Mouse (Mus musculus): ENCODE measurements around the gene D630023F18Rik. TPM values are rescaled to one million over a fixed set of nuclear protein-coding genes. Genes with fewer than 3 reads are reported as not detected.

D630023F18Rik gene
- polyA plus RNA-seq, 1 experiment, result not detected

DNA sequence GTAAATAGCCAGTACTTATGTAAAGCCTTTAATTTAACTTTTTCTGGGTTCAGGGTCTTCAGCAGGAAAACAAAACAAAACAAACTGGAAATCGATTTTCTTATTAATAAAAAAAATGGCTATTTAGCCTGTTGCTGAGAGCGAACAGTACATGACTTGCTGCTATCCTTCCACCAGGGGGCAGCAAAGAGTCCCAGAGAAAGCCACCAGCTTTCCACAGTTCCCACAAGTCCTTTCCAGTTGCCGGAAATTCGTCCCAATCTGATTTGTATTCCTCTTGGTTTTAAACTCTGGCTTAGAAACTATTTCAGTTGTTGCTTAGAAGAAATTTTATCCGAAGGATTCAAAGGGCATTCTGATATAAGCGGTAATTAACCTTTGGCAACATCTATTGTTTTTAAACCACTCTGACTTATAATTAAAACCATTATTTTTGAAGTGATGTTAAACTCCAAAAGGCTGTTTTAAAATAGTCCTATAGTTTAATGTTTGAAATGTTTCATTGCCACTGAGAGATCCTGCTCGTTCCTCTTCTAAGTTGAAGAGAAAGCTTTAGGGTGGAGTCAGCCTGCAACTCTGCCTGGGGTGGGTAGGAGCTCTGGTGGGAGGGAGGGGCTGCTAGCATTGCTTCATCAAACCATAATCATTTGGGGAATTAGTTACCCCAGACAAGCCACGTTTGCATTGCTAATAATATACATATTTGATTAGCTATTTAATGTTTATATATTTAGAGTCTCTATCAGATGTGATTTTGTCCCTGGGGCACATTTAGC is 10.8 kb downstream of the D630023F18Rik start:
- peaks cover 3% of the 10 kb centered on the region; the same call in 1 of the 2 replicates for H3K4me1 ChIP-seq (ENCODE audit: control insufficient read depth, insufficient read depth, low read length)
- no peak for TF ChIP-seq POLR2A (IDR thresholded peaks at IDR 0.05; ENCODE audit: control insufficient read depth, low read depth, low read length)
- TF ChIP-seq CTCF (IDR thresholded peaks at IDR 0.05; ENCODE audit: control insufficient read depth, insufficient read depth, insufficient replicate concordance, low read depth, low read length), result peak; percentile 75
- H3K4me3 ChIP-seq (ENCODE audit: control insufficient read depth, low read depth, low read length), result no peak overlapping the region; the same call in 1 of the 2 replicates
- no peaks in the 10 kb centered on the region for H3K27me3 ChIP-seq (ENCODE audit: control insufficient read depth, insufficient read depth, low read length)
- peak overlapping the region; percentile 36; the same call in 1 of the 2 replicates for H3K27ac ChIP-seq (ENCODE audit: control insufficient read depth, insufficient read depth, low read depth, low read length)
- H3K36me3 ChIP-seq (ENCODE audit: control insufficient read depth, insufficient read depth, low read length), result no peaks in the 10 kb centered on the region

DNA sequence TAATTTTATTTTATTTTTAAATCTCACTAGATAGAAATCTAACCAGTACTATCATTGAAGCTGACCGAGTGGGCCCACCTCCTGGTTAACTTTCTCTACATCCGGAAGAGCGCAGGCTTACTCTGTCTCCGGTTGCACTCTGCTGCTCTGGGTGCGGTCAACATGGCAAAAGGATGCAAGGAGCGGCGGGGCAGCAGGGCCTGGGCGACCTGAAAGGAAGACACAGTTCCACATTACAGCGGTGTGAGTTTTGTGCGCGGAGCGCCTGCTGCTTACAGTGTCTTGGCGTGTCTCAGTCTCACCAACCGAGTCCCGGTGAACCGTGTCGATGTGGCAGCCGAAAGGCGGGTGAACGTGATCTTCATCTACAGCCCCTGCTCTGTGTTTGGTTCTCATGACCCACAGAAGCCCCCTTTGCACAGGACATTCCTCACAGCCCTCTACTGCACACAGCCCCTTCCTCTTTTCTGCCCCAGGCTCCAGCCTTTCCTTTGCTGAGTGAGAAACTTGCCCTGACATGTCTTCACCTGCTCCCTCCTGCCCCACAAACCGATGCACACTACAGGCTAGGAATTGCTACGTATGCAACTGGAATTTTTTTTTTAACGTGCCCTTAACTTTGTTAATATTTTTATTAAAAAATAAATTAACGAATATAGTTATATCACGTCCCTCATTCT is 13.1 kb downstream of the D630023F18Rik start:
- Histone ChIP-seq H3K27me3 (ENCODE audit: control insufficient read depth, insufficient read depth, low read length) (no peaks in the 10 kb centered on the region), H3K27ac (ENCODE audit: control insufficient read depth, insufficient read depth, low read depth, low read length) (no peak overlapping the region), H3K4me1 (ENCODE audit: control insufficient read depth, insufficient read depth, low read length) (peaks cover 3% of the 10 kb centered on the region; the same call in 1 of the 2 replicates)

GRCm38 (mm10) chr1:65109196-65109595 is 13.8 kb downstream of the D630023F18Rik start:
- peaks cover 5% of the 10 kb centered on the region; the same call in 1 of the 2 replicates for H3K4me1 ChIP-seq (ENCODE audit: control insufficient read depth, insufficient read depth, low read length)
- no peak overlapping the region for H3K4me3 ChIP-seq (ENCODE audit: control insufficient read depth, low read depth, low read length)
- TF ChIP-seq POLR2A (IDR thresholded peaks at IDR 0.05; ENCODE audit: control insufficient read depth, low read depth, low read length), result no peak
- TF ChIP-seq CTCF (IDR thresholded peaks at IDR 0.05; ENCODE audit: control insufficient read depth, insufficient read depth, insufficient replicate concordance, low read depth, low read length), result no peak
- H3K27ac ChIP-seq (ENCODE audit: control insufficient read depth, insufficient read depth, low read depth, low read length), result no peak overlapping the region
- H3K27me3 ChIP-seq (ENCODE audit: control insufficient read depth, insufficient read depth, low read length), result no peaks in the 10 kb centered on the region
- H3K36me3 ChIP-seq (ENCODE audit: control insufficient read depth, insufficient read depth, low read length), result no peaks in the 10 kb centered on the region

More for the DNA sequence above, 13.1 kb downstream of the D630023F18Rik start:
- H3K36me3 ChIP-seq (ENCODE audit: control insufficient read depth, insufficient read depth, low read length), result no peaks in the 10 kb centered on the region
- H3K4me3 ChIP-seq (ENCODE audit: control insufficient read depth, low read depth, low read length), result peak overlapping the region; percentile 3; the same call in 1 of the 2 replicates
- TF ChIP-seq POLR2A (IDR thresholded peaks at IDR 0.05; ENCODE audit: control insufficient read depth, low read depth, low read length) (no peak), CTCF (IDR thresholded peaks at IDR 0.05; ENCODE audit: control insufficient read depth, insufficient read depth, insufficient replicate concordance, low read depth, low read length) (no peak)

GRCm38 (mm10) chr1:65107654-65108279 is 15.2 kb downstream of the D630023F18Rik start:
- Histone ChIP-seq H3K4me1 (ENCODE audit: control insufficient read depth, insufficient read depth, low read length) (peaks cover 12% of the 10 kb centered on the region), H3K27ac (ENCODE audit: control insufficient read depth, insufficient read depth, low read depth, low read length) (no peak overlapping the region), H3K36me3 (ENCODE audit: control insufficient read depth, insufficient read depth, low read length) (no peaks in the 10 kb centered on the region), H3K4me3 (ENCODE audit: control insufficient read depth, low read depth, low read length) (no peak overlapping the region), H3K27me3 (ENCODE audit: control insufficient read depth, insufficient read depth, low read length) (no peaks in the 10 kb centered on the region)
- TF ChIP-seq POLR2A (IDR thresholded peaks at IDR 0.05; ENCODE audit: control insufficient read depth, low read depth, low read length), result no peak
- TF ChIP-seq CTCF (IDR thresholded peaks at IDR 0.05; ENCODE audit: control insufficient read depth, insufficient read depth, insufficient replicate concordance, low read depth, low read length), result no peak

- no peak within 1 kb of the TSS for H3K4me3 ChIP-seq (ENCODE audit: control insufficient read depth, low read depth, low read length)
Observed at GRCm38 (mm10) chr1:65103273-65103672, 19.7 kb downstream of the D630023F18Rik start, which contains the start of gene Cryga. Gene Cryga (minus strand): TSS chr1:65103373.

DNA sequence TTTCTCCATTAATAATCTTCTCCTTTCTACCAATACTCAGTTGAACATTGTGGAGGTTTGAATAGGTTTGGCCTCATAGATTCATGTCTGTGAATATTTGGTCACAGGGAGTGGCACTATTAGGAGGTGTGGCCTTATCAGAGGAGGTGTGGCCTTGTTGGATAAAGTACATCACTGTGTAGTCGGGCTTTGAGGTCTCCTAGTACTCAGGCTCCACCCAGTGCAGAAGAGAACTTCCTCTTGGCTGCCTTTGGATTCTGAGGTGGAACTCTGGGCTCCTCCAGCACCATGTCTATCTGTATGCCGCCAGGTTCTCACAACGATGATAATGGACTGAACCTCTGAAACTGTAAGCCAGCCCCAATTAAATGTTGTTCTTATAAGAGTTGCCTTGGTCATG is 26.1 kb downstream of the D630023F18Rik start:
- Histone ChIP-seq H3K27me3 (ENCODE audit: control insufficient read depth, insufficient read depth, low read length) (no peaks in the 10 kb centered on the region), H3K27ac (ENCODE audit: control insufficient read depth, insufficient read depth, low read depth, low read length) (no peak overlapping the region), H3K4me1 (ENCODE audit: control insufficient read depth, insufficient read depth, low read length) (no peaks in the 10 kb centered on the region), H3K4me3 (ENCODE audit: control insufficient read depth, low read depth, low read length) (no peak overlapping the region), H3K36me3 (ENCODE audit: control insufficient read depth, insufficient read depth, low read length) (no peaks in the 10 kb centered on the region)
- TF ChIP-seq CTCF (IDR thresholded peaks at IDR 0.05; ENCODE audit: control insufficient read depth, insufficient read depth, insufficient replicate concordance, low read depth, low read length) (no peak), POLR2A (IDR thresholded peaks at IDR 0.05; ENCODE audit: control insufficient read depth, low read depth, low read length) (no peak)

More at GRCm38 (mm10) chr1:65103273-65103672, 19.7 kb downstream of the D630023F18Rik start, which contains the start of gene Cryga:
- no peak for TF ChIP-seq POLR2A (IDR thresholded peaks at IDR 0.05; ENCODE audit: control insufficient read depth, low read depth, low read length)
- no peak for TF ChIP-seq CTCF (IDR thresholded peaks at IDR 0.05; ENCODE audit: control insufficient read depth, insufficient read depth, insufficient replicate concordance, low read depth, low read length)
- Histone ChIP-seq H3K27me3 (ENCODE audit: control insufficient read depth, insufficient read depth, low read length) (no peaks in the 10 kb centered on the region), H3K27ac (ENCODE audit: control insufficient read depth, insufficient read depth, low read depth, low read length) (no peak within 1 kb of the TSS), H3K4me1 (ENCODE audit: control insufficient read depth, insufficient read depth, low read length) (peaks cover 11% of the 10 kb centered on the region), H3K36me3 (ENCODE audit: control insufficient read depth, insufficient read depth, low read length) (no peaks in the 10 kb centered on the region)

DNA sequence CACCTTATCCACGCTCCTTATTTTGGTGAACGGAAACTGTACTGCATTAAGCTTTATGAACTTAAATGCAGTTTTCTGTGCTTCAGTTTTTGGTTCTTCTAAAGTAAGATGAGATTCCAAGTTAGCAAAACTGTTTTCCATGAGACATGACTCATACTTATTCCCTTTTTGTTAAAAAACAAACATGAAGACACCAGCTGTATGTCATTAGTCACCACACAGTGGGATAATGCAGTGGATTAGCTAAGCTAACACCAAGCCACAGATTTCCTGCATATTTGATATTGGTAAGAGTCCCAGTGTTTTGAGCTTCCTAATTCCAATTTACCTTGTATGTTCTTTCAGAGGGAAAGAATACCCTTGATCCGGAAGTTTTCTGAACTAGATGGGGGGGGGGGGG is 31.4 kb downstream of the D630023F18Rik start:
- Histone ChIP-seq H3K27ac (ENCODE audit: control insufficient read depth, insufficient read depth, low read depth, low read length) (no peak overlapping the region), H3K4me1 (ENCODE audit: control insufficient read depth, insufficient read depth, low read length) (no peaks in the 10 kb centered on the region)
- TF ChIP-seq POLR2A (IDR thresholded peaks at IDR 0.05; ENCODE audit: control insufficient read depth, low read depth, low read length) (no peak), CTCF (IDR thresholded peaks at IDR 0.05; ENCODE audit: control insufficient read depth, insufficient read depth, insufficient replicate concordance, low read depth, low read length) (no peak)

More for the DNA sequence above, 31.4 kb downstream of the D630023F18Rik start:
- Histone ChIP-seq H3K4me3 (ENCODE audit: control insufficient read depth, low read depth, low read length) (no peak overlapping the region), H3K36me3 (ENCODE audit: control insufficient read depth, insufficient read depth, low read length) (no peaks in the 10 kb centered on the region), H3K27me3 (ENCODE audit: control insufficient read depth, insufficient read depth, low read length) (no peaks in the 10 kb centered on the region)
